Mouse (Mus musculus): ENCODE data around the gene Fbxl3.

DNA sequence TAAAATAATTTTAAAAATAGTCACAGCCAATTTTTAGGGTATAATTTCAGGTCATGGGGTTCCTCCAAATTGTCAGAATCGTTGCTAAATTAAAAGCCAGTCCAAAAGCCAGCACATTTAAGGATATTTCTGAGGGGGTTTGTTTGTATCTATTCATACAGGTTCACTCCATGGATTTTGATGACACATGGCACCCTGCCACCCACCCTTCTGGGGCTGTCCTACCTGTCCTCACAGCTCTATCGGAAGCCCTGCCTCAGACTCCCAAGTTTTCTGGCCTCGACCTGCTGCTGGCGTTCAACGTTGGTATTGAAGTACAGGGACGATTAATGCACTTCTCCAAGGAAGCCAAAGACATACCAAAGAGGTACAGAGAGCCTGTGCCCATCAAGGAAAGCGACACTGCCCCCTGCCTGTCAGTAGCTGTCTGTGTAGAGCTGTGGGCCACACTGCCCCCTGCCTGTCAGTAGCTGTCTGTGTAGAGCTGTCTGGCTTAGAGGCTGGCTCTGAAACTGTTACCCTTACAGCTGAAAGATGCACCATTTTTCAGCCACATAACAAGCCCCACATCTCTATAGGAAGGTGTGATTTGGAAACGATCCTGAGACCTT is 48.1 kb downstream of the Fbxl3 start:
- TF ChIP-seq TAL1 (IDR thresholded peaks at IDR 0.05; ENCODE audit: low read length) (no peak), GATA1 (IDR thresholded peaks at IDR 0.05; ENCODE audit: low read length) (no peak)
